Mouse (Mus musculus) stomach, embryonic 15.5 days (tissue): ENCODE measurements around the gene Tle3. TPM values are rescaled to one million over a fixed set of nuclear protein-coding genes. Genes with fewer than 3 reads are reported as not detected.

Source experiments
- ATAC-seq: fragments of 200-750 bp; cut with Nextera tagmentation; 2 replicates; pipeline ENCODE4 v1.8.0; 2017; ENCODE audit warnings: low read depth, moderate number of reproducible peaks, moderate TSS enrichment; ENCODE audit not compliant: insufficient read depth, low FRiP score
- H3K27ac ChIP-seq: fragments of 300-500 bp; sonication (generic); 2 replicates; pipeline ENCODE4 v1.5.1; 2015; ENCODE audit warnings: mild to moderate bottlenecking, inconsistent platforms
- H3K27me3 ChIP-seq: fragments of 300-500 bp; sonication (generic); replicated peaks from 2 replicates; pipeline ENCODE4 v1.6.1; 2015; ENCODE audit warnings: inconsistent platforms
- H3K36me3 ChIP-seq: fragments of 300-500 bp; sonication (generic); 2 replicates; pipeline ENCODE4 v1.6.1; 2015; ENCODE audit warnings: inconsistent platforms
- H3K4me1 ChIP-seq: fragments of 300-500 bp; sonication (generic); 2 replicates; pipeline ENCODE4 v1.6.1; 2015; ENCODE audit warnings: inconsistent platforms
- H3K4me2 ChIP-seq: fragments of 300-500 bp; sonication (generic); 2 replicates; pipeline ENCODE4 v1.6.1; 2015; ENCODE audit warnings: mild to moderate bottlenecking, inconsistent platforms
- H3K4me3 ChIP-seq: fragments of 300-500 bp; sonication (generic); replicated peaks from 2 replicates; pipeline ENCODE4 v1.5.1; 2015; ENCODE audit warnings: inconsistent platforms
- H3K9ac ChIP-seq: fragments of 300-500 bp; sonication (generic); 2 replicates; pipeline ENCODE4 v1.6.1; 2015; ENCODE audit warnings: inconsistent platforms
- H3K9me3 ChIP-seq: fragments of 300-500 bp; sonication (generic); 2 replicates; pipeline ENCODE4 v1.6.1; 2016; ENCODE audit warnings: inconsistent platforms
- WGBS: fragments of 180-500 bp; shearing (Covaris S2); methylation state at CpG from one replicate; pipeline ENCODE4 v1.1.7; 2015; 5-methylcytosine and 5-hydroxymethylcytosine counted together
- polyA plus RNA-seq: library from polyadenylated mRNA; unstranded; fragments of >200 nt; fragmentation: Nextera tagmentation; extraction: Ambion mirVana; gene quantifications from 2 replicates; pipeline ENCODE4 v1.2.1, GENCODE M21; 2015

Tle3 gene
- polyA plus RNA-seq, 1 experiment from 2014 or later, result 24.3 TPM

GRCm38 (mm10) chr9:61359741-61360140 lies 12.4 kb upstream of the Tle3 start:
- Histone ChIP-seq H3K9me3 (no peaks in the 10 kb centered on the region), H3K4me3 (no peak overlapping the region), H3K27ac (no peak overlapping the region), H3K4me1 (peaks cover 19% of the 10 kb centered on the region), H3K4me2 (no peak overlapping the region), H3K36me3 (no peaks in the 10 kb centered on the region), H3K27me3 (peaks cover 8% of the 10 kb centered on the region), H3K9ac (no peak overlapping the region)
- no peak for ATAC-seq
- WGBS, result 85% methylated on average over 3 of the region's 3 CpGs

GRCm38 (mm10) chr9:61360163-61360562 lies 12.0 kb upstream of the Tle3 start:
- no peak for ATAC-seq
- 93% methylated on average over 8 of the region's 8 CpGs for WGBS
- no peak overlapping the region for H3K4me2 ChIP-seq
- H3K36me3 ChIP-seq, result no peaks in the 10 kb centered on the region
- H3K4me1 ChIP-seq, result peaks cover 19% of the 10 kb centered on the region
- no peak overlapping the region for H3K9ac ChIP-seq
- H3K4me3 ChIP-seq, result no peak overlapping the region
- peaks cover 8% of the 10 kb centered on the region for H3K27me3 ChIP-seq
- H3K27ac ChIP-seq, result no peak overlapping the region
- H3K9me3 ChIP-seq, result no peaks in the 10 kb centered on the region

GRCm38 (mm10) chr9:61360727-61361631 lies 11.2 kb upstream of the Tle3 start:
- Histone ChIP-seq H3K4me1 (peaks cover 22% of the 10 kb centered on the region), H3K27me3 (peaks cover 12% of the 10 kb centered on the region), H3K9me3 (no peaks in the 10 kb centered on the region), H3K4me2 (0 out of 2 replicates have a peak overlapping the region, but pooled peaks have one; percentile 39), H3K36me3 (no peaks in the 10 kb centered on the region), H3K4me3 (no peak overlapping the region), H3K27ac (peak overlapping the region; percentile 48), H3K9ac (no peak overlapping the region)
- peak; percentile 64; the same call in 1 of the 2 replicates for ATAC-seq
- 31% methylated on average over 17 of the region's 17 CpGs for WGBS

GRCm38 (mm10) chr9:61363194-61363593 lies 9.0 kb upstream of the Tle3 start:
- Histone ChIP-seq H3K9me3 (no peaks in the 10 kb centered on the region), H3K27me3 (peaks cover 17% of the 10 kb centered on the region), H3K27ac (no peak overlapping the region), H3K4me3 (no peak overlapping the region), H3K36me3 (no peaks in the 10 kb centered on the region), H3K9ac (no peak overlapping the region), H3K4me2 (no peak overlapping the region), H3K4me1 (peaks cover 37% of the 10 kb centered on the region)
- WGBS, result 57% methylated on average over 9 of the region's 9 CpGs
- no peak for ATAC-seq

GRCm38 (mm10) chr9:61366108-61366507 lies 6.1 kb upstream of the Tle3 start:
- peaks cover 17% of the 10 kb centered on the region for H3K27me3 ChIP-seq
- no peaks in the 10 kb centered on the region for H3K36me3 ChIP-seq
- H3K9me3 ChIP-seq, result no peaks in the 10 kb centered on the region
- H3K4me1 ChIP-seq, result peaks cover 46% of the 10 kb centered on the region
- WGBS, result 22% methylated on average over 9 of the region's 9 CpGs
- H3K4me2 ChIP-seq, result no peak overlapping the region
- no peak overlapping the region for H3K27ac ChIP-seq
- H3K4me3 ChIP-seq, result no peak overlapping the region
- ATAC-seq, result no peak
- H3K9ac ChIP-seq, result no peak overlapping the region

- ATAC-seq, result no peak
- Histone ChIP-seq H3K9ac (no peak overlapping the region), H3K27ac (no peak overlapping the region), H3K4me3 (no peak overlapping the region), H3K4me2 (no peak overlapping the region), H3K36me3 (no peaks in the 10 kb centered on the region), H3K9me3 (no peaks in the 10 kb centered on the region), H3K4me1 (peaks cover 47% of the 10 kb centered on the region), H3K27me3 (peaks cover 14% of the 10 kb centered on the region)
- WGBS, result 30% methylated on average over 4 of the region's 4 CpGs
Observed at GRCm38 (mm10) chr9:61367156-61367555, 5.0 kb upstream of the Tle3 start.

- H3K9me3 ChIP-seq, result no peaks in the 10 kb centered on the region
- no peak overlapping the region for H3K9ac ChIP-seq
- peaks cover 8% of the 10 kb centered on the region; the same call in 1 of the 2 replicates for H3K27me3 ChIP-seq
- 4% methylated on average over 6 of the region's 6 CpGs for WGBS
- no peak overlapping the region for H3K4me2 ChIP-seq
- no peak overlapping the region for H3K4me3 ChIP-seq
- H3K4me1 ChIP-seq, result peaks cover 46% of the 10 kb centered on the region
- no peak overlapping the region for H3K27ac ChIP-seq
- no peak for ATAC-seq
- no peaks in the 10 kb centered on the region for H3K36me3 ChIP-seq
Observed at GRCm38 (mm10) chr9:61367857-61368566, 4.2 kb upstream of the Tle3 start.

- H3K4me2 ChIP-seq, result peak overlapping the region; percentile 58
- H3K36me3 ChIP-seq, result no peaks in the 10 kb centered on the region
- H3K27me3 ChIP-seq, result peaks cover 8% of the 10 kb centered on the region; the same call in 1 of the 2 replicates
- 1% methylated on average over 12 of the region's 12 CpGs for WGBS
- H3K9ac ChIP-seq, result no peak overlapping the region
- peak overlapping the region; percentile 18 for H3K4me3 ChIP-seq
- ATAC-seq, result no peak
- peak overlapping the region; percentile 72 for H3K27ac ChIP-seq
- H3K4me1 ChIP-seq, result peaks cover 44% of the 10 kb centered on the region
- H3K9me3 ChIP-seq, result no peaks in the 10 kb centered on the region
Observed at GRCm38 (mm10) chr9:61368567-61369240, 3.5 kb upstream of the Tle3 start.

- H3K9ac ChIP-seq, result no peak overlapping the region
- H3K36me3 ChIP-seq, result no peaks in the 10 kb centered on the region
- peaks cover 8% of the 10 kb centered on the region; the same call in 1 of the 2 replicates for H3K27me3 ChIP-seq
- no peak for ATAC-seq
- H3K4me1 ChIP-seq, result peaks cover 46% of the 10 kb centered on the region
- H3K4me3 ChIP-seq, result peak overlapping the region; percentile 18
- peak overlapping the region; percentile 58 for H3K4me2 ChIP-seq
- WGBS, result 1% methylated on average over 45 of the region's 45 CpGs
- no peaks in the 10 kb centered on the region for H3K9me3 ChIP-seq
- H3K27ac ChIP-seq, result peak overlapping the region; percentile 72
Observed at GRCm38 (mm10) chr9:61369316-61370273, 2.6 kb upstream of the Tle3 start.

- Histone ChIP-seq H3K4me1 (peaks cover 52% of the 10 kb centered on the region), H3K27me3 (0 out of 2 replicates have a peak, but pooled peaks cover 8% of the 10 kb centered on the region), H3K36me3 (no peaks in the 10 kb centered on the region), H3K9me3 (no peaks in the 10 kb centered on the region), H3K4me2 (peak overlapping the region; percentile 94), H3K4me3 (peak overlapping the region; percentile 77), H3K9ac (peak overlapping the region; percentile 57; the same call in 1 of the 2 replicates), H3K27ac (peak overlapping the region; percentile 95)
- peak; percentile 81 for ATAC-seq
- 0% methylated on average over 25 of the region's 25 CpGs for WGBS
Observed at GRCm38 (mm10) chr9:61370454-61370888, 1.7 kb upstream of the Tle3 start.
